Mouse (Mus musculus): ENCODE results near the gene Cadm3. TPM values are rescaled to one million over a fixed set of nuclear protein-coding genes. Genes with fewer than 3 reads are reported as not detected.
A peak's percentile ranks its signal among the peaks of the same experiment; 100 is the strongest.

Cadm3 gene
- polyA plus RNA-seq, 1 experiment from 2014 or later = 0.41 TPM

DNA sequence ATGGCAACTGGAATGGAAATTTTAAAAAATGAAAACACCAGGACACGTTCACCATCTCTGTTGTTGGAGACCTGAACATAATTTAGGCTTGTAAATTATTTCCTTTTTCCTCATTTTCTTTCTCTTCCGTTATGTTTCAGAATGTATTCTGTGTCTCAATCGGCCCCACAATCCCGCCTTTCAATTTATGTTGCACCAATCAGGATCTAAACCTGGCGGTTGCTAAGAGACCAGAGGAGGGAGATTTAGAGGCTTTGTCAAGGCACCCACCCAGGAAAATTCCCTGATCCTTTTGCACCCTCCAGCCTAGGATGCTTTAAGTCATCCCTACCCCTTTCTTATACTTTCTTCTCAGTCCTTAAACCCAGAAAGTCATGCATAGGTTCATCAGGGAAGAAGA is 37.8 kb downstream of the Cadm3 start:
- DNase-seq (ENCODE audit: low spot score) (no peak), ATAC-seq (replicated peaks; ENCODE audit: low FRiP score, low read depth) (no peak)
- no peak for TF ChIP-seq CTCF (IDR thresholded peaks at IDR 0.05; ENCODE audit: low read depth)
- Histone ChIP-seq H3K4me1 (replicated peaks; ENCODE audit: insufficient read depth, low read length) (no peaks in the 10 kb centered on the region), H3K27ac (no peak overlapping the region), H3K36me3 (ENCODE audit: insufficient read depth, low read length) (no peaks in the 10 kb centered on the region), H3K9me3 (replicated peaks; ENCODE audit: low read length) (no peaks in the 10 kb centered on the region), H3K9ac (ENCODE audit: low read depth, low read length) (no peak overlapping the region), H3K27me3 (ENCODE audit: insufficient read depth, low read length) (no peaks in the 10 kb centered on the region), H3K4me3 (replicated peaks; ENCODE audit: low read depth, low read length) (no peak overlapping the region), H3K4me2 (ENCODE audit: low read length) (no peak overlapping the region)
- 66% methylated on average over 5 of the region's 5 CpGs for WGBS

DNA sequence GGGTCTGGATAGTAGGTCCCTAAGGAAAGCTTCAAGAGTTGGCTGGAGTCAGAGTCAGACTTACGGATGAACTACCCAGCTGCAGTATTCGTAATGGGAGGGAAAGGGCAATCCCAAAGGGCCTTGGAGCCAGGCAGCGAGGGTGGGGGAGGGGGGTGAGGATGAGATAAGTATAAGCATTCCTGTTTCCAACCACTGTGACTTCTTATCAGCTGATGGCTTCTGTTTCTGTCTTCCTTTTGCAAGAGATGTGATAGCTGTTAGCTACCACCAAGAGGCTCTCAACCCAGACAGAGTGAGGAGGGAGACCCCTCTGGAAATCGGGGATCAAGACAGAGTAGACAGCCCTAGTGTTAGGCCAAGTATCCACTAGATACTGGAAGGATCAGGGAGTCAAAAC is 38.3 kb downstream of the Cadm3 start:
- Histone ChIP-seq H3K27me3 (ENCODE audit: insufficient read depth, low read length) (no peaks in the 10 kb centered on the region), H3K4me2 (ENCODE audit: low read length) (no peak overlapping the region), H3K9ac (ENCODE audit: low read depth, low read length) (no peak overlapping the region), H3K9me3 (replicated peaks; ENCODE audit: low read length) (no peaks in the 10 kb centered on the region), H3K27ac (no peak overlapping the region), H3K36me3 (ENCODE audit: insufficient read depth, low read length) (no peaks in the 10 kb centered on the region), H3K4me1 (replicated peaks; ENCODE audit: insufficient read depth, low read length) (no peaks in the 10 kb centered on the region), H3K4me3 (replicated peaks; ENCODE audit: low read depth, low read length) (no peak overlapping the region)
- WGBS = 53% methylated on average over 4 of the region's 4 CpGs
- TF ChIP-seq CTCF (IDR thresholded peaks at IDR 0.05; ENCODE audit: low read depth) = no peak
- ATAC-seq (replicated peaks; ENCODE audit: low FRiP score, low read depth) = no peak
- no peak for DNase-seq (ENCODE audit: low spot score)

DNA sequence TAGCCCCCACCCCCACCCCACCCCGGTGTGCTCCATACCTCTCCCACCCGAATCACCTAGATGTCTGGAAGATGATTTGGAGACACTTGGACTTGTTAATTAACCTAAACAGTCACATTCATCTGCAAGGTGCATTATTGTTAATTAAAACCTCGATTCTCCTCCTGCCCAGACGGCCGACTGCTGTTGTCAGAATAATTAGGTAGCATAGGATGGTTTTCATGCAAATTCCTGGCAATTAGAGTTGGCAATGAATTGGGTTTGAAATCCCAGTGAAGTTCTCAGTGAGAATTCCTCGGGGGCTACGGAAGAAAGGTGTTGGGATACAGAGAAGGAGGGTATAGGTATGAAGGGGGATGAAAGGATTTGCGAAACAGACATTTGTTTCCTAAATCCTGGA is 39.0 kb downstream of the Cadm3 start:
- Histone ChIP-seq H3K9me3 (replicated peaks; ENCODE audit: low read length) (no peaks in the 10 kb centered on the region), H3K4me3 (replicated peaks; ENCODE audit: low read depth, low read length) (no peak overlapping the region), H3K36me3 (ENCODE audit: insufficient read depth, low read length) (no peaks in the 10 kb centered on the region), H3K27me3 (ENCODE audit: insufficient read depth, low read length) (no peaks in the 10 kb centered on the region), H3K4me2 (ENCODE audit: low read length) (no peak overlapping the region), H3K27ac (no peak overlapping the region), H3K9ac (ENCODE audit: low read depth, low read length) (no peak overlapping the region), H3K4me1 (replicated peaks; ENCODE audit: insufficient read depth, low read length) (no peaks in the 10 kb centered on the region)
- DNase-seq (ENCODE audit: low spot score) (no peak), ATAC-seq (replicated peaks; ENCODE audit: low FRiP score, low read depth) (no peak)
- no peak for TF ChIP-seq CTCF (IDR thresholded peaks at IDR 0.05; ENCODE audit: low read depth)
- WGBS = 57% methylated on average over 8 of the region's 8 CpGs

DNA sequence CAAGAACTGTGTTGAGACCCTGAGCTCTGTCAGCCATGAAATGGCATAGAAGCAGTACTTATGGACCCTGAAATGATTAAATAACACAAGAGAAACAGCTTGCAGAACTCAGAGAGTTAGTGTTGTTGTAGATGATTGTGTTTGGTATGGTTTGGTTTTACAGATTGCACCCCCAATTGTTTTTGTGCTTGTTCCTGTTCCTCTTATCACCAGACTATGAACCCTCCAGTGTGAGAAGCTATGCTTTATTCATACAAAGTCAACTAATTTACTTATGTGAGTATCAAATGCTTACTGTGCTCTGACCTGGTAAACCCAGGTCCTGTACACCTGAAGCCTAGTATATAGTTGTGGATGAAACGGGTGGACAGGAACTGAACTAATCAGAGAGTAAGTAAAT is 40.9 kb downstream of the Cadm3 start:
- no peak for ATAC-seq (replicated peaks; ENCODE audit: low FRiP score, low read depth)
- no peak for DNase-seq (ENCODE audit: low spot score)
- H3K36me3 ChIP-seq (ENCODE audit: insufficient read depth, low read length) = no peaks in the 10 kb centered on the region
- H3K4me3 ChIP-seq (replicated peaks; ENCODE audit: low read depth, low read length) = no peak overlapping the region
- H3K4me1 ChIP-seq (replicated peaks; ENCODE audit: insufficient read depth, low read length) = no peaks in the 10 kb centered on the region
- TF ChIP-seq CTCF (IDR thresholded peaks at IDR 0.05; ENCODE audit: low read depth) = no peak
- H3K9ac ChIP-seq (ENCODE audit: low read depth, low read length) = no peak overlapping the region
- 64% methylated on average over 1 of the region's 1 CpGs for WGBS
- H3K9me3 ChIP-seq (replicated peaks; ENCODE audit: low read length) = no peaks in the 10 kb centered on the region
- no peak overlapping the region for H3K4me2 ChIP-seq (ENCODE audit: low read length)
- no peaks in the 10 kb centered on the region for H3K27me3 ChIP-seq (ENCODE audit: insufficient read depth, low read length)
- H3K27ac ChIP-seq = no peak overlapping the region

DNA sequence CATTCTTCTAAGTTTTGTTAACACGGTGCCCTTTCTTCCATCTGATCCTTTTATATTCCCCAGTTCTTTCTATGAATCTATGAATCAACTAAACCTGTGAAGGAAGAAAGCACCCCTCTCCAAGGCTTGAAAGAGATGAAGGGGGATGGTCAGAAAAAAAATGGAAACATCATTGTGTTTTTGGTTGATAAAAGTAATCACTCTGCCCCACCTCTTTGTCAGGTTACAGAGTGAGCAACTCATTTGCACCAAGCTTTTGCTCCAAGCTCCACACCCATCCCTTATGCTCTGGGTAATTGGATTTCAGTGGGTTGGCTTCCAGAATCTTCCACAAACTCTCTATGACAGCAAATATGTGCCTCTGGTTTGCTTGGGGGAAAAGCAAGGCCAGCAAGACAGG is 42.1 kb downstream of the Cadm3 start:
- H3K27me3 ChIP-seq (ENCODE audit: insufficient read depth, low read length) = no peaks in the 10 kb centered on the region
- ATAC-seq (replicated peaks; ENCODE audit: low FRiP score, low read depth) (no peak), DNase-seq (ENCODE audit: low spot score) (no peak)
- no peak overlapping the region for H3K9ac ChIP-seq (ENCODE audit: low read depth, low read length)
- TF ChIP-seq CTCF (IDR thresholded peaks at IDR 0.05; ENCODE audit: low read depth) = no peak
- no peaks in the 10 kb centered on the region for H3K9me3 ChIP-seq (replicated peaks; ENCODE audit: low read length)
- 91% methylated on average over 1 of the region's 1 CpGs for WGBS
- H3K4me3 ChIP-seq (replicated peaks; ENCODE audit: low read depth, low read length) = no peak overlapping the region
- no peak overlapping the region for H3K4me2 ChIP-seq (ENCODE audit: low read length)
- H3K36me3 ChIP-seq (ENCODE audit: insufficient read depth, low read length) = no peaks in the 10 kb centered on the region
- no peak overlapping the region for H3K27ac ChIP-seq
- no peaks in the 10 kb centered on the region for H3K4me1 ChIP-seq (replicated peaks; ENCODE audit: insufficient read depth, low read length)

DNA sequence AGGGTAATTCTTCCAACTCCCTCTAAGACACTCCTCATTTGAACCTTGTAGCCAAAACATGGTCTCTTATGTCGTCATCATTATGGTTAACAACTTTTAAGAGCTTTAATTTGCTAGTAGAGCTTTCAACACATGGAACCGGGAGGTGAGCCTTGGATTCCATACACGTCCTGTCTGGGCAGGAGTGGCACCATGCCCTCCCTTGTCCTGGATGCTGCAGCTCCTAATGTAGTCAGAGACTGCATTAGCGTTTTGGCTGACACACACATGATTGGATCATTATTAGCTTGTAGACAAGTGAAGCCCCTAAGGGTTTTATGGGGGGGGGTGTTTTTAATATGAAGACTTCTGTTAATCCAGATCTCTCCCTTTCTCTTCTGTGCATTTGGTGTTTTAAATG is 42.5 kb downstream of the Cadm3 start:
- Histone ChIP-seq H3K4me3 (replicated peaks; ENCODE audit: low read depth, low read length) (no peak overlapping the region), H3K36me3 (ENCODE audit: insufficient read depth, low read length) (no peaks in the 10 kb centered on the region), H3K27me3 (ENCODE audit: insufficient read depth, low read length) (no peaks in the 10 kb centered on the region), H3K9ac (ENCODE audit: low read depth, low read length) (no peak overlapping the region), H3K9me3 (replicated peaks; ENCODE audit: low read length) (no peaks in the 10 kb centered on the region), H3K4me2 (ENCODE audit: low read length) (no peak overlapping the region), H3K27ac (no peak overlapping the region), H3K4me1 (replicated peaks; ENCODE audit: insufficient read depth, low read length) (no peaks in the 10 kb centered on the region)
- no peak for TF ChIP-seq CTCF (IDR thresholded peaks at IDR 0.05; ENCODE audit: low read depth)
- WGBS = 68% methylated on average over 4 of the region's 4 CpGs
- DNase-seq (ENCODE audit: low spot score) (no peak), ATAC-seq (replicated peaks; ENCODE audit: low FRiP score, low read depth) (no peak)

DNA sequence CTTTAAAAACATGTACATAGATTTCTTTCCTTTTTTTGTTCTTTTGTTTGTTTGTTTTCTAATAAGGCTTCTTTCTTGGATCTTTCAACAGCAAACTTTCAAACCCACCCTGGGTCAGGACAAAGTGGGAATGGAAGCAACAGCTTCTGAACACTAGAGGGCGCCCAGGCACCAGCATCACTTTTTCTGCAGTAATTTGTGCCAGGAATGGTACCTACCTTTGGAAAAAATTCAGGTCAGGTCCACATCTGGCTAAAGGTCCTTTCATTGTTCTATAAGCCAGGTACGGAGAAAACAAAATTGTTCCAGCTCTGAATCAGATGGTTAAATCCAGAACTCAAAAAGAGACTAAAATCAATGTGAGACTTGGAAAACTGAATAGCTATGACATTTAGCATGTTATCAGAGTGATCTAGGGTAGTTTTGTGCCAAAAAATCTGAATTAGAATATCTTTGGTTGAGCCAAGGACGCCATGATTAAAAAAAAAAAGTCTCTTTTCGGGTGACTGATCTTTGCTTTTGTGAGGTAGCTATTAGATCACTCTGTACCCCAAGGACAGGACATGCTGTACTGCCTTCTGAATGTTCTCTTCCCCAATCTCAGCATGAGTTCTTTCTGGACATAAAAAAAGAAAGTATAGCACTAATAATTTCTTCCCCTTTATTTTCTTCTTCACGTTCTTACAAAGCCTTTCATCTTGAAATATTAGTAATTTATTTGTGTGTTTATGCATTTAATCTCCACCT is 43.5 kb downstream of the Cadm3 start:
- no peak overlapping the region for H3K9ac ChIP-seq (ENCODE audit: low read depth, low read length)
- H3K4me1 ChIP-seq (replicated peaks; ENCODE audit: insufficient read depth, low read length) = no peaks in the 10 kb centered on the region
- H3K36me3 ChIP-seq (ENCODE audit: insufficient read depth, low read length) = no peaks in the 10 kb centered on the region
- no peaks in the 10 kb centered on the region for H3K27me3 ChIP-seq (ENCODE audit: insufficient read depth, low read length)
- H3K27ac ChIP-seq = no peak overlapping the region
- no peak overlapping the region for H3K4me3 ChIP-seq (replicated peaks; ENCODE audit: low read depth, low read length)
- DNase-seq (ENCODE audit: low spot score) (peak; percentile 47), ATAC-seq (replicated peaks; ENCODE audit: low FRiP score, low read depth) (no peak)
- no peak overlapping the region for H3K4me2 ChIP-seq (ENCODE audit: low read length)
- WGBS = 28% methylated on average over 5 of the region's 5 CpGs
- no peaks in the 10 kb centered on the region for H3K9me3 ChIP-seq (replicated peaks; ENCODE audit: low read length)
- TF ChIP-seq CTCF (IDR thresholded peaks at IDR 0.05; ENCODE audit: low read depth) = peak; percentile 74
